Mouse (Mus musculus): Measurements from ENCODE around the gene Galnt15. TPM values are rescaled to one million over a fixed set of nuclear protein-coding genes. Genes with fewer than 3 reads are reported as not detected.

Gene Galnt15
- 0.13 and 0.25 TPM in 2 replicates for polyA plus RNA-seq (2015; fragmentation: Nextera tagmentation; extraction: Ambion mirVana)

DNA sequence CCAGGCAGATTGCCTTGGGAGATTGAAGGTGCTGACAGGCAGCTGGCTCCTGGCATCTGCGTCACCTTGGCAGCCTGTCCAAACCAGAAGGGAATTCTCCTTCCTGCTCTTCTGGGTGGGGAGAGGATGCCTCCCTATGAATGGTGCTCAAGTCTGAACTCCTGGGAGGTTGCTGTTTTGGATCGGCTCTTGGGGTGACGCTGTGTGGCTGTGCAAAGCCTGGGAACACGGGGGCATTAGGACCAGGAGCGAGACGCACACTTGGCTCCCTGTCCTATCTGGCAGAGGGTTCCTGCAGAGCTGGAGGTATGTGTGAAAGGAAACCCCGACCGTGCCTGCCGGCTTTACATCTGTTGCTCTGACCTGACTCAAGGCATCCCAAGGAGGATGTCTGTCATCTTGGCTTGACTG is at the start of gene Galnt15:
TSS of gene Galnt15 (plus strand) at position 309 of the 411 bp plus-strand sequence.
- H3K4me3 ChIP-seq = no peak within 1 kb of the TSS
- no peak within 1 kb of the TSS for H3K27ac ChIP-seq
- peaks cover 21% of the 10 kb centered on the region for H3K27me3 ChIP-seq
- ATAC-seq (ENCODE audit: insufficient number of reproducible peaks, insufficient read depth, low FRiP score, low TSS enrichment, low read depth) = no peak
- peak within 1 kb of the TSS; percentile 49; the same call in 1 of the 2 replicates for H3K9ac ChIP-seq
- no peaks in the 10 kb centered on the region for H3K9me3 ChIP-seq
- H3K36me3 ChIP-seq = no peaks in the 10 kb centered on the region
- peaks cover 9% of the 10 kb centered on the region for H3K4me1 ChIP-seq
- WGBS = 11% methylated on average over 9 of the region's 9 CpGs
- peak within 1 kb of the TSS; percentile 44 for H3K4me2 ChIP-seq

GRCm38 (mm10) chr14:31994021-31994420 is 34.8 kb upstream of the Galnt15 start:
- no peak overlapping the region for H3K4me2 ChIP-seq
- WGBS = 40% methylated on average over 8 of the region's 8 CpGs

GRCm38 (mm10) chr14:32000941-32001340 is 27.8 kb upstream of the Galnt15 start:
- no peak overlapping the region for H3K9ac ChIP-seq
- H3K27ac ChIP-seq = no peak overlapping the region
- H3K4me1 ChIP-seq = no peaks in the 10 kb centered on the region
- no peaks in the 10 kb centered on the region for H3K9me3 ChIP-seq
- no peak for ATAC-seq (ENCODE audit: insufficient number of reproducible peaks, insufficient read depth, low FRiP score, low TSS enrichment, low read depth)
- no peak overlapping the region for H3K4me2 ChIP-seq
- 77% methylated on average over 7 of the region's 7 CpGs for whole genome bisulfite sequencing
- no peaks in the 10 kb centered on the region for H3K27me3 ChIP-seq
- no peak overlapping the region for H3K4me3 ChIP-seq
- H3K36me3 ChIP-seq = no peaks in the 10 kb centered on the region

More at GRCm38 (mm10) chr14:31994021-31994420, 34.8 kb upstream of the Galnt15 start:
- Histone ChIP-seq H3K27me3 (no peaks in the 10 kb centered on the region), H3K4me3 (no peak overlapping the region), H3K9me3 (no peaks in the 10 kb centered on the region), H3K9ac (no peak overlapping the region), H3K27ac (no peak overlapping the region), H3K36me3 (no peaks in the 10 kb centered on the region), H3K4me1 (peaks cover 5% of the 10 kb centered on the region; the same call in 1 of the 2 replicates)
- ATAC-seq (ENCODE audit: insufficient number of reproducible peaks, insufficient read depth, low FRiP score, low TSS enrichment, low read depth) = no peak

DNA sequence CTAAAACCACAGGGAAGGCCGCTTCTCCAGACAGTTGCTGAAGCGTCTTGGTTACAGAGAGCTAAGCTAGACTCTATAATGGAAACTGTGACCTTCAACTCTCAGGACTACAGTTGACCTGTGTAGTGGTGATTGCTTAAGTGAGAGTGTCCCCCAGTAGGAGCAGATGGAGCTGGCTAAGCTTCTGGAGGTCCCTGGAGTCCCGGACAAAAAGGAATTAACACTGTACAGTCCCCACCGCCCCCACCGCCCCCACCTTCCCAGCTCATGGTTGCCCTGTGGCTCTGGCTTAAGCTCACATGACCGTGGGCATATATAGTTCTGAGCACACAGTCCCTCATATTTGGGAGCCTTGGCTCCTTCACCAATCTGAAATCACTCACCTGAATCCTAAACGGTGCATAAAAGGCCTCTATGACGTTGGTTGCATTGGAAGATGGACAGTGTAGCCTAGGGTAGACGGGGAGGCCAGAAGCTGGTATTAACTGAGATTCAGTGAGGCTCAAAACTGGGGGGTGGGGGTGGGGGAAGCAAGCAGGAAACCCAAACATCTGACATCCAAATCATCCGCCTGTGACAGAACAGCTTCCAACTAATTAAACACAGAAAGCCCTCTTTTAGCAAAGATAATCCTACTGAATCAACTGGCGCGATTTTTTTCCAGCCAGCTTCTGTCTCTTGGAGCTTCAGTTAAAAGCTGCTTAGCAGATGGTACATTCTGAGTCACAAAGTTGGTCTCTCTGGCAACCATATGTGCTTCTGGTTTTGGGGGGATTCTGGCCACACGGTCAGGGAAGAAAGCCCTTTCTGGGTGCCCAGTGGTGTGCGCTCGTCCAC is 26.1 kb upstream of the Galnt15 start:
- 59% methylated on average over 15 of the region's 15 CpGs for WGBS
- Histone ChIP-seq H3K27me3 (no peaks in the 10 kb centered on the region), H3K27ac (no peak overlapping the region), H3K9me3 (no peaks in the 10 kb centered on the region), H3K9ac (no peak overlapping the region), H3K4me3 (no peak overlapping the region), H3K4me1 (no peaks in the 10 kb centered on the region), H3K4me2 (no peak overlapping the region), H3K36me3 (no peaks in the 10 kb centered on the region)
- ATAC-seq (ENCODE audit: insufficient number of reproducible peaks, insufficient read depth, low FRiP score, low TSS enrichment, low read depth) = no peak

GRCm38 (mm10) chr14:32003904-32004596 is 24.7 kb upstream of the Galnt15 start:
- no peaks in the 10 kb centered on the region for H3K36me3 ChIP-seq
- H3K9me3 ChIP-seq = no peaks in the 10 kb centered on the region
- H3K4me3 ChIP-seq = no peak overlapping the region
- no peak for ATAC-seq (ENCODE audit: insufficient number of reproducible peaks, insufficient read depth, low FRiP score, low TSS enrichment, low read depth)
- H3K9ac ChIP-seq = peak overlapping the region; percentile 36; the same call in 1 of the 2 replicates
- H3K4me1 ChIP-seq = no peaks in the 10 kb centered on the region
- H3K27ac ChIP-seq = no peak overlapping the region
- H3K4me2 ChIP-seq = no peak overlapping the region
- WGBS = 84% methylated on average over 7 of the region's 7 CpGs
- H3K27me3 ChIP-seq = no peaks in the 10 kb centered on the region

DNA sequence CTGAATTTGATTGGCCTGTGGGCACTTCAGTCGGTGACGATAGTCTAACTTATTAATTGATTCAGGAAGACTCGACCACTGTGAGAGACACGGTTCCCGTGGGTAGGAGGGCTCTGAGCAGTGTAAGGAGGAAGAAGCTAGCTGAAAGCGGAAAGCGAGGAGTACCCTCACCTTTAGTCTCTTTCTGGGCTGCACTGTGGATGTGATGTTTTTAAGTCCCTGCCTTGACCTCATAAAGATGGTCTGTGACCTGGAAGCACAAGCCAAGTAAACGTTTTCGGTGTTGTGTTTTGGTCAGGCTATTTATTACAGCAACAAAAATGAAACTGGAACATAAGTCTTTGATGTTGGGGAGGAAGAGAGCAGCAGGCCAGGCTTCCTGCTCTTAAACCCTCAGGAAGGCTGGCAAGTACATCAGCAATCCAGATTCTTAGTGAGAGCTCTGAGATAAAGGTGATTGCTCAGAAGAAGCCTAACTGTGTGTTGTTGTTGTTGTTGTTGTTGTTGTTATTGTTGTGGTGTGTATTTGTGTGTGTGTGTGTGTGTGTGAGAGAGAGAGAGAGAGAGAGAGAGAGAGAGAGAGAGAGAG is 23.0 kb upstream of the Galnt15 start:
- no peak for ATAC-seq (ENCODE audit: insufficient number of reproducible peaks, insufficient read depth, low FRiP score, low TSS enrichment, low read depth)
- Histone ChIP-seq H3K4me3 (no peak overlapping the region), H3K9ac (no peak overlapping the region), H3K36me3 (no peaks in the 10 kb centered on the region), H3K9me3 (no peaks in the 10 kb centered on the region), H3K27ac (no peak overlapping the region), H3K4me1 (no peaks in the 10 kb centered on the region), H3K4me2 (no peak overlapping the region), H3K27me3 (no peaks in the 10 kb centered on the region)
- 77% methylated on average over 9 of the region's 9 CpGs for WGBS

DNA sequence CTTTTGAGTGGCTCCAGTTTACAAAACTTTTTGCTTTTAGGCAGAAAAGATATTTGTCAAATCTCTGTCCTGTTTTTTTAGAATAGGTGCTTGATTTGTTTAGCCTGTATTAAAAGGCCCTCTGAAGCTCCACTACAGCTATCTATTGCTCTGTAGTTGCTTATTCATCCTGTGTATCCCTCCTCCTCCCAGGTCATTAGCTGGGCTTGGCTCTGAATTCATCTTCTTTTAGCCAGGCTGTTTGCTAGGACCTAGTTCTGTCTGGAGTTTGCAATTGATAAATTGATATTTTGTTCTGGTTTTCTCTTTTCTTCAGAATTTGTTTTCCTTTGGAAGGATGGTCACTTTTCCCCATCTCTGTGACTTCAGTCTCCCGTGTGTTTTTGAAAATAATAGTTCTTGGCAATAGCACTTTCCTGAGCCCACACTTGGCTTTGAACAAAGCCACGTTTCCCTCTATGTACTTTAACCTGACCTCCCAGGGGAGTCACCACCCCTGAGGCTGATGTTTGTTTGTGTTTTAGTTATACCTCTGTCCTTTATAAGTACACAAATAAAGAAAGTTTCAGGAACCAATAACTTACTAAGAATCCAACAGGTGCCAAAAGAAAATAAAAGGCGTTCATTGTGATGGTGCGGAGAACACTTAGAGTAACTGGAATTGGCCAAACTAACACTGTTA is 21.0 kb upstream of the Galnt15 start:
- Histone ChIP-seq H3K4me1 (no peaks in the 10 kb centered on the region), H3K4me3 (no peak overlapping the region), H3K36me3 (no peaks in the 10 kb centered on the region), H3K27me3 (no peaks in the 10 kb centered on the region), H3K27ac (no peak overlapping the region), H3K9me3 (no peaks in the 10 kb centered on the region), H3K4me2 (no peak overlapping the region), H3K9ac (no peak overlapping the region)
- no peak for ATAC-seq (ENCODE audit: insufficient number of reproducible peaks, insufficient read depth, low FRiP score, low TSS enrichment, low read depth)
- 86% methylated on average over 4 of the region's 4 CpGs for WGBS

DNA sequence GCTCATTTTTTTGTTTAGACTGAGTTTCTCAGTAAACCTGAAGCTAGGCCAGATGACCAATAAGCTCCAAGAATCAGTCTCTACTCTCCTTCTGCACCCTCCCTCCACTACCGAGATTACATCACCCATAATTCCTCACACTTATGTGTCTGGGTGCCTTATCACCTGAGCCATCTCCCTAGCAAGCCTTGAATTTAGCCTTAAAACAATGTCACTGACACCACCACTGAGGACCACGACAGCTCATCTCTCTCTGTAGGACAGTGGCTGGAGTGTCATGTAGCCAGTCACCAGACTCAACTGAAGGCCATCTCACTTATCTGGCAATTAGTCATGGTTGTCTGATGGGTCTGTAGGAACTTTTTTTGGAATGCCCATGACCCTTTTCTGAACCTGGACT is 19.1 kb upstream of the Galnt15 start:
- H3K4me3 ChIP-seq = no peak overlapping the region
- no peak overlapping the region for H3K4me2 ChIP-seq
- no peak overlapping the region for H3K27ac ChIP-seq
- no peak for ATAC-seq (ENCODE audit: insufficient number of reproducible peaks, insufficient read depth, low FRiP score, low TSS enrichment, low read depth)
- no peak overlapping the region for H3K9ac ChIP-seq
- H3K36me3 ChIP-seq = no peaks in the 10 kb centered on the region
- WGBS = 83% methylated on average over 2 of the region's 2 CpGs
- H3K9me3 ChIP-seq = no peaks in the 10 kb centered on the region
- no peaks in the 10 kb centered on the region for H3K4me1 ChIP-seq
- no peaks in the 10 kb centered on the region for H3K27me3 ChIP-seq

GRCm38 (mm10) chr14:32011547-32012304 is 17.1 kb upstream of the Galnt15 start:
- Histone ChIP-seq H3K36me3 (no peaks in the 10 kb centered on the region), H3K4me1 (peaks cover 4% of the 10 kb centered on the region), H3K4me2 (no peak overlapping the region), H3K4me3 (no peak overlapping the region), H3K27ac (no peak overlapping the region), H3K27me3 (no peaks in the 10 kb centered on the region), H3K9ac (no peak overlapping the region), H3K9me3 (no peaks in the 10 kb centered on the region)
- 73% methylated on average over 6 of the region's 6 CpGs for WGBS
- ATAC-seq (ENCODE audit: insufficient number of reproducible peaks, insufficient read depth, low FRiP score, low TSS enrichment, low read depth) = no peak

DNA sequence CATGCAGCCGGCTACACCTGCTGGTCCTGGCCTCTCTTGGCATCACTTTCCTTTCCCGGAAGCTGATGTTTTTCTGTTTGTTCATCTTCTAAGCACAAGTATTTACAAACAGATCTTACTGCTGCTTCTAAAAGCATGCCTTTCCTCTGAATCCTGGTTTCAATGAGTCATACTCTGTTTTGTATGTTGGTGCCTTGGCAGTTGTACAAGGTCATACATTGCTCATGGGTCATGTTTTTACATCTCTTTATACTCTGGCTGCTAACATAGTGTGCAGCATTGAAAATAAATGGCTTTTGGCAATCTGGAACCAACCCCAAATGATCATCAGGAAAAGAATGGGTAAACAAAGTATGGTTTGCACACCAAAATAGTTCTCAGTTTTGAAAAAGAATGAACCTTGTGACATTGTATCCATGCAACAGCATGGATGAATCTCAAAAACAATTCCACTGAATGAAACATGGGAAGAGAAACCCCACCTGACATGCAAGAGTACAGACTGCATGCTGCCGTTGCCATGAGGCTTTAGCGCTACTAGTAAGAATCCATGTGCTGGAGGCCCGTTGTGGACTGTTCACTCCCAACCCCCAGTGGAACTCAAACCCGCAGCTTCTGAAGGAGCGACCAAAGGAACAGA is 13.5 kb upstream of the Galnt15 start:
- Histone ChIP-seq H3K4me2 (no peak overlapping the region), H3K27ac (no peak overlapping the region), H3K9me3 (no peaks in the 10 kb centered on the region), H3K4me1 (peaks cover 11% of the 10 kb centered on the region), H3K4me3 (no peak overlapping the region), H3K36me3 (no peaks in the 10 kb centered on the region), H3K27me3 (no peaks in the 10 kb centered on the region), H3K9ac (no peak overlapping the region)
- no peak for ATAC-seq (ENCODE audit: insufficient number of reproducible peaks, insufficient read depth, low FRiP score, low TSS enrichment, low read depth)
- WGBS = 90% methylated on average over 7 of the region's 7 CpGs

All from embryonic facial prominence, embryonic 13.5 days (tissue).